Mouse (Mus musculus) natural killer cell, adult 2 months (primary cell): ENCODE results near the gene Setmar.

Experiments
- DNase-seq, 2 experiments: peaks; one replicate each; pipeline ENCODE4 v3.0.0; 2022; ENCODE audit warnings: low spot score in 2 of 2

Setmar gene

DNA sequence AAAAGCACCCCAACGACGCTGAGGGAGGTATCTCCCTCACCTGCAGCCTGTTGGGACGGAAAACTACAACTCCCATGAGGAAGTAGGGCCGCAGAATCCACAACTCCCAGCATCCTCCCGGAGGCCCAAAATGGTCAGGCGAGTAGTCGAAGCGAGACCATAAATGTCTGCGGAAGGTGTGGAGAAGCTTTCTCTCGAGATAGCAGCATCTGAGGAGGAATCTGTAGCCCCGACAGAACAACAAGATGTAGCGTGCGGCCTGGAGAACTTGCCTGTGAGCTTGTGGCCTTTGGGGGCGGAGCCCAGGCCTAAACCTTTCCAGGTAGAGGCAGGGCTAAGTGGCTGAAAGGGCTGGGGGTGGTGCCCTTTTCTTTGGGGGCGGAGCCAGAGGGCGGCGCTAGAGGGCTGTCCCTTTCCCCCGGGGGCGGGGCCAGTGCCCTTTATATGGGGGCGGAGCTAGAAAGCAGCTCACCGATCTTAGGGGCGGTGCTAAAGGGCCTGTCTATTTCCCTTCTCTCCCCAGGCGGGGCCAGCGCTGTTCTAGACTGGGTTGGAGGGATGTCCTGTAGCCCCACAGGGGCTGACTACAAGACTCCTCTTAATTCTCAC, at the start of gene Setmar:
Gene Setmar, plus strand, starts transcription at position 128 of the 609 bp plus-strand sequence.
- DNase-seq, result peak; percentile 98

- DNase-seq, result no peak
These were observed 43.2 kb upstream of the Setmar start for GRCm38 (mm10) chr6:108021646-108022045.

- DNase-seq, result peak in 1 of 2 experiments; percentile 15
These were observed 9.8 kb upstream of the Setmar start for GRCm38 (mm10) chr6:108055041-108055440.

GRCm38 (mm10) chr6:108055946-108056345, 8.9 kb upstream of the Setmar start:
- no peak for DNase-seq

DNA sequence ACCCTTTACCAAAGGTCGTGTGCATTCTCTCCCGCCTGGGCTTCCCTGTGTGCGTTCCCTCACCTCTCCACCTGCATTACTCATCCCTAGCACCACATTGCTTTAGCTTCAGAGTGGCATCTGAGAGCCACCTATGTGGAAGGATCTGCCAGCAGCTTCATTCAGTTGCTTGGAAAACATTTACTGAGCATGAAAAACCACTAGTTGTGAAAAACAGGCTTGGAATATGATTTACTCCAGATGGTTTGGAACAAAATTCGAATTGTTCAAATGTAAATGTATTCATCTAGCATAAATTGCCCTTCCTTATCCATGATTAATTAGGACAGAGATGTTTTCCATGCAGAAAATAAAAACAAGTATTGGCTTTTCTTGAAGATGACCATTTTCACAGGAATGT, 7.5 kb upstream of the Setmar start:
- no peak for DNase-seq

- no peak for DNase-seq
These were observed 6.8 kb upstream of the Setmar start for GRCm38 (mm10) chr6:108058066-108058465.

- DNase-seq, result no peak
These were observed 3.7 kb upstream of the Setmar start for GRCm38 (mm10) chr6:108061121-108061520.

DNA sequence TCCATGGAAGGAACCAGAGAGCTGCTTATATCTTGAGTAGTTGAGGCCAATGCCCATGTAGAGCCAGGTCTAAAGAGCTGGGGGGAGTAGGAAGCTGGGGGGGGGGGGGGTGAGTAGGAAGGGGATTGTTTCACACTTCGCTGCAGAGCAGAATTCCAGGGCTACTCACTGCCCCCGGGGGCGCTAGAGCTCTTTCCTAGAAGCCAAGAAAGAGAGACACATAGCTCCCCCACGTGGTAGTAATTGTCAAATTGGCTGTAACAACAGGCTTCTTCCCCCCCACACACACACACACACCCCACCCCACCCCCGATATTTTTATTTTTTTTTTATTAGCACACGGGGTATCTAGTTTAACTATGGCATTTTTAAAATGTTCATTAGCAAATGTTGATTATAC, 738 bp downstream of the Setmar start:
- DNase-seq, result peak; percentile 68 to 82

GRCm38 (mm10) chr6:108070947-108071346, 6.1 kb downstream of the Setmar start:
- no peak for DNase-seq

DNA sequence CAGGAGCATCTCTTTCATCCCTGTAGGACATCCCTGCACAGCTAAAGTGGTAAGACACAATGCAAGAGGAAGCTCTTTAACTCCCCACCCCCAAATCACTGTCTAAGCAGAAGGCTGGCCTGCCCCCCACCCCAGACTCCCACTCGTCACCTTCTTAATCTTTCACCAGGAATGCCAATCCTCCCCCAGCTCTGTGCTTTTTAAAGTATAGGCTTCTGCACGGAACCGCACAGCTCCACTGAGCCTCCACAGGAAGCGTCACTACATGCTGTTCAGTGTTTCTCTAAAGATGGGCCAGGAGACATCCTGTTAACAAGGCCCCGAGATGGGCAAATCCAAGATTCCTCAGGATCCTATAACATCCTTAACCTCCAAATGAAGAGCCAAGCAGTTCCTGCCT, 8.2 kb downstream of the Setmar start:
- DNase-seq, result no peak

DNA sequence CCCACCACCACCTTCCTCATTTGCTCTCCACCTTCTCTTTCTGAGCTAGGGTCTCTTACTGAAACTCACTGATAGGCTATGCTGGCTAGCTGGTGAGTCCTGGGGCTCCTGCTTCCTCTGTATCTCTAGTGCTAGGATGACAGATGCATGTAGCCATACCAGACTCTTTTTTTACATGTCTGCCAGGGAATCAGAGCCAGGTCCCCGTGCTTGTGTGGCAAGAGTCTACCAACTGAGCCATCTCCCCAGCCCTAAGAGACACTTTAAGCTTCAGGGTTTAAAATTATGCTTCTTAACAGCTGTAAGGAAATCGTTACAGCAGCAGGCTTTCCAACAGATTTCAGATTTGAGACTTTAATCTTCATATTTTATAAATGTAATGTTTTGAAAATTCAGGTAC, 9.1 kb downstream of the Setmar start:
- no peak for DNase-seq

- DNase-seq, result no peak
These were observed 9.8 kb downstream of the Setmar start for GRCm38 (mm10) chr6:108074624-108075023.

- DNase-seq, result no peak
These were observed 11.0 kb downstream of the Setmar start for GRCm38 (mm10) chr6:108075857-108076256.

DNA sequence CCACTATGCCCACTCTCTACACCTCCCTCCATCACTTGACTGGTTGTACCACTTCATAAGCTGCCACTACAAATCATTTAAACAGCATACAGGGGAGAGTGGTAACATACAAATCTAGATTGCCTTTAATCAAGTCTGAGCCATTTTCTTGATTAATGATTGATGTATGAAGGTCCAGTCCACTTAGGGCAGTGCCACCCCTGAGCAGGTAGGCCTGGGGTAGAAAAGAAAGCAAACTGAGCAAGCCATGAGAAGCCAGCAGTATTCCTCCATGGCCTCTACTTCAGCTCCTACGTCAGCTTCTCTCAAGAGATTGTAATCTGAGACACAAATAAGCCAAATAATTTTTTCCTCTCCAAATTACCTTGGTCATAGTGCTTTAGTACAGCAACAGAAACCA, 26.5 kb downstream of the Setmar start:
- no peak for DNase-seq

GRCm38 (mm10) chr6:108092646-108093045, 27.8 kb downstream of the Setmar start:
- no peak for DNase-seq

DNA sequence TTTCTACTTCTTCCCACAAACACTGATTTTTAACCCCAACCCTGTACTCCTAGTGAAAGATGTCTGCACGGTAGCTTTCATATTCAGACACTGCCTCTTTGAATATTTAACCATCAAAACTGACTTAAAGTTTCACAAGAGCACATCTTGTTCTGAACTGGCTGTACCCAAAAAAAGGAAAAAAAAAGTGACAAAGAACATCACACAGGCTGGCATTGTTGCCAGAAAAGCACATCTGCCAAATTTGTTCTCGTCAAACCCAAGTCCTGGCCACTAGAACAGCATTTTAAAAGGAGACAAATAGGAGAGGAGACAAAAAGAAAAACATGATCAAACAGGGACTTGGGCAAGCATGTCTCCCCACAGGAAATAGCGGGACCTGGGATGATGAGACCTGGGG, 28.6 kb downstream of the Setmar start:
- no peak for DNase-seq

DNA sequence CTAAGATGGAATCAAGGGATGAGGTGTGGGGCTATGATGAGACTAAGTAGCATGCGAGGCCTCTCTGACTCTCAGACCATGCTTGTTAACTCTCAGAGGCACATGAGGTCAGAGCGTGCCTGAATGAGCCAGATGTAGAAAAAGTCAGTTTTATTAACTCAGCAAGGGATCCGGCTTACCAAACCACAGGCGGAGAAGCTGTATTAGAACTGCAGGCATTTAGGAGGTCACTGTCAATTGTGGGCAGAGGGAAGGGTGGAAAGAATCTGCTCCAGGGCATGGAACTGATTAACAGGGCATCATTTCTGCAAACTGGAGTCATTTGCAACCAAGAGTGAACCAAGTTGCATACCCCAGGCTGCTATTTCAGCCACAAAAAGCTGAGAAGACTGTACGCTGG, 30.6 kb downstream of the Setmar start:
- DNase-seq, result no peak

DNA sequence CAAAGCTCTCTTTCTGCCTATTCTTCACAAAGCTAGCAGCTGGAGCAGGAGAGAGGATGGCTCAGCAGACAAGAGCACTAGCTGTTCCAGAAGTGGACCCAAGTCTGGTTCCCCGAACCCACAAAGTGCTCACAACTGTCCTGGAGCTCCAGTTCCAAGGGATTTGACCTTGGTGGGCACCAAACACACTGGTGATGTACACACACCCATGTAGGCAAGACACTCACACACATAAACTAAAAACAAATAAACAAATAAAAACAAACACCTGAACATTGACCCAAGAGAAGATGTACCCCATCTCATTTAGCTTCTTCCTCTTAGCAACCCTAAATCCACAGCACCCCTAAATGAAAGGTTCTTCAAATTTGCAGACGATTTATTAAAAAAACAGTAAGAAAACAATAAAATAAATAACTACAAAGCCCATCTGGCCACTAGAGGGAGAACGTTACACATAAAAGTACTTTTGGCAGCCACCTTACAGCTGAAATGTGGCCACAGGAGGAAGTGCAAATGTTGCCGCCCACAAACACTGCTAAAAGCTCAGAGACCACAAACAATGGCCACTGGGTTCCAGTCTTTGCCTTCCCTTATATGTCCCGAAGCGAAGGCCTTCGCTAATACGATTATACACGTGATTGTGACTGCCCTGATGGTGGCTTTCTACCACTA, 33.5 kb downstream of the Setmar start:
- peak; percentile 64 to 71 for DNase-seq

GRCm38 (mm10) chr6:108098846-108099217, 34.0 kb downstream of the Setmar start:
- DNase-seq, result no peak

- no peak for DNase-seq
These were observed 37.3 kb downstream of the Setmar start for GRCm38 (mm10) chr6:108101936-108102830.

DNA sequence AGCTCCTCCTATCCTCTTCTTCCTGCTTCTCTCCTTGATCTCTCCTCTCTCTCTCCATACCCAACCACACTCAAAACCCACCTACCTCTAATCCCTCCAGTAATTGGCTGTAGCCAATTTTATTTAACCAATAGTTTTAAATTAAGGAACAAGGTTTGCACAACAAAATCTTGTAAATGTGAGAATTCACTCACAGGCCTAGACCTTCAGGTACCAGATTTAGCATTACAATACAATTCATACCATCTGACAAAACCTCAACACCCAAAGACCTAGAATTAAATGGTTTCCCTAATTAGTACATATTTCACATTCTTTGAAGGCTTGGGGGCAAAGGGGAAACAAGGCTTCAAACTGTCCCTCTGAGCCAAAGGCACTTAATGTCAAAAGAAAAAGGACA, 42.5 kb downstream of the Setmar start:
- no peak for DNase-seq

- DNase-seq, result no peak
These were observed 45.5 kb downstream of the Setmar start for GRCm38 (mm10) chr6:108110336-108110735.

DNA sequence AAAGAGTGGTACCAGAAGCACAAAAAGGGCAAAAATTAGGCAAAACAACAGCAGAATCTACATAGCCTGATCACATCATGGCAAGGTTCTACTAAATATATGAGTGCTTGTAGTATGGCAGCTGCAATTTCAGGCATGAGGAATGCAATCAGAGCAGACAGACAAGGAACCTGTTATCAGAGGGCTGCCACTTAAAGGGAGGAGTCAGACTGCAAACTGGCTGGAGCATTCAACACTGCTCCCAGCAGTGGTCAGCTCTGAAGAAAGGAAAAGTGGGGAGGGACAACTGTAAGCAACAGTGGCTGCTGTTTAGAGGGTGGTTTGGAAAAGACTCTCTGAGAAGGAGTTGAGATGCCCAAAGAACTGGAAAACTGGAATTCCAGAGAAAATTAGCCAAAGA, 46.8 kb downstream of the Setmar start:
- DNase-seq, result no peak
